ENCODE assay signal across 10 mouse cellular contexts in the genomic region with DNA sequence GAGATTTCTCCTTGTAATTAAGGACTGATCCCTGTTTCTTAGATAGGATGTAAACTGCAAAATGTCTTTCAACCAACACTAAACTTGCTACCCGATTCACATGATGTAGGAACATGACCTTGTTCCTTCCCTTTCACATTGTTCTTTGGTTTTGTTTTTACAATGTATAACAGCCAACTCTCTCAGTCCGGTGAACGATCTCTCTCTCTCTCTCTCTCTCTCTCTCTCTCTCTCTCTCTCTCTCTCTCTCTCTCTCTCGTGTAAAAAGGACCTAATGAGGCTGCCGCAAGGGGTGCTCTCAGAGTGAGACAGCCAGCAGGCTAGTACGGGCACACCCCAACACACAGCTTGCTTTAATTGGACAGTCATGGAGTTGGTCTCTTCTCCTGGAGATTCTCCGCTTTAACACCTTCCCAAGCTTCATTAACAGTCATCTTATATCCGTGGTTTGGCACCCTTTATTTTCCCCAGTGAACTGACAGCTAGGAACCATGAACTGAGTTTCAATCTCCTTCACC. TPM values are rescaled to one million over a fixed set of nuclear protein-coding genes. Genes with fewer than 3 reads are reported as not detected.
DNase-seq lines count a peak whose midpoint lies in the region; ATAC-seq and TF ChIP-seq lines count a peak whose summit lies in the region.
"Had no signal": no experiment of that assay in that cellular context is flagged by ENCODE, and none has a peak within 500 bp of the region (broad histone marks: within the 10 kb centered on the region; RNA-seq: fewer than 3 reads in every experiment).

No protein-coding gene starts in this region.

- intact Hi-C loops in heart, postnatal 14 days (cut with DNase I) = no loop called here

- no peaks in the 10 kb centered on the region for H3K27me3 ChIP-seq in heart, embryonic 14.5 days (ENCODE audit: control insufficient read depth, insufficient read depth, low read length)
- no peaks in the 10 kb centered on the region for H3K27me3 ChIP-seq in neural tube, embryonic 11.5 days (ENCODE audit: control insufficient read depth, insufficient read depth, low read length)
- H3K27me3 ChIP-seq in limb, embryonic 11.5 days (ENCODE audit: control insufficient read depth, insufficient read depth, low read length) = no peaks in the 10 kb centered on the region
- no peaks in the 10 kb centered on the region for H3K27me3 ChIP-seq in stomach, postnatal 0 days (ENCODE audit: control insufficient read depth, insufficient read depth, low read length)

- WGBS in heart, embryonic 14.5 days = 56% methylated on average over 8 of the region's 8 CpGs
- 71% methylated on average over 8 of the region's 8 CpGs for WGBS in neural tube, embryonic 11.5 days
- 76% methylated on average over 8 of the region's 8 CpGs for WGBS in limb, embryonic 11.5 days
- 65% methylated on average over 8 of the region's 8 CpGs for WGBS in stomach, postnatal 0 days

- peak overlapping the region in 1 of 2 experiments; percentile 63; a peak in 1 of 4 replicates for H3K4me3 ChIP-seq in heart, embryonic 14.5 days (ENCODE audit: control insufficient read depth in 1 of 2, insufficient read depth in 1 of 2, low read depth in 1 of 2, low read length in 2 of 2)
- H3K4me3 ChIP-seq in neural tube, embryonic 11.5 days (ENCODE audit: low read depth, low read length) = no peak overlapping the region
- no peak overlapping the region for H3K4me3 ChIP-seq in limb, embryonic 11.5 days (ENCODE audit: low read depth, low read length)
- no peak overlapping the region for H3K4me3 ChIP-seq in stomach, postnatal 0 days (ENCODE audit: low read depth, low read length)

- TF ChIP-seq CTCF in stomach, postnatal 0 days (IDR thresholded peaks at IDR 0.05; ENCODE audit: low read depth) = no peak

- no peak for TF ChIP-seq EP300 in stomach, postnatal 0 days (optimal IDR thresholded peaks at IDR 0.05)

- no peak for ATAC-seq in heart, embryonic 14.5 days (ENCODE audit: insufficient number of reproducible peaks, insufficient read depth, low FRiP score, low read depth)
- no peak for ATAC-seq in neural tube, embryonic 11.5 days (ENCODE audit: insufficient read depth, low FRiP score, low TSS enrichment)
- no peak for ATAC-seq in limb, embryonic 11.5 days (ENCODE audit: insufficient number of reproducible peaks, low FRiP score, low TSS enrichment, low read depth)
- no peak for ATAC-seq in stomach, postnatal 0 days (ENCODE audit: low FRiP score, low TSS enrichment)
- ATAC-seq in megakaryocyte progenitor cell, adult 5-6 weeks (replicated peaks; ENCODE audit: poor library complexity) = no peak

- peak overlapping the region; percentile 65 for H3K4me2 ChIP-seq in heart, embryonic 14.5 days (ENCODE audit: low read length)
- H3K4me2 ChIP-seq in neural tube, embryonic 11.5 days (ENCODE audit: low read depth) = peak overlapping the region; percentile 71
- peak overlapping the region; percentile 49; the same call in 1 of the 2 replicates for H3K4me2 ChIP-seq in limb, embryonic 11.5 days (ENCODE audit: low read depth, severe bottlenecking)
- peak overlapping the region; percentile 63 for H3K4me2 ChIP-seq in stomach, postnatal 0 days (replicated peaks; ENCODE audit: low read depth)

- peaks cover 13% of the 10 kb centered on the region; the same call in 1 of the 2 replicates for H3K36me3 ChIP-seq in heart, embryonic 14.5 days (ENCODE audit: control insufficient read depth, insufficient read depth, low read length)
- H3K36me3 ChIP-seq in neural tube, embryonic 11.5 days (ENCODE audit: control insufficient read depth, insufficient read depth, low read length) = no peaks in the 10 kb centered on the region
- H3K36me3 ChIP-seq in limb, embryonic 11.5 days (ENCODE audit: control insufficient read depth, insufficient read depth, low read length) = 0 out of 2 replicates have a peak, but pooled peaks cover 3% of the 10 kb centered on the region
- no peaks in the 10 kb centered on the region for H3K36me3 ChIP-seq in stomach, postnatal 0 days (ENCODE audit: control insufficient read depth, insufficient read depth, low read length)

- 0 out of 2 replicates have a peak, but pooled peaks cover 3% of the 10 kb centered on the region for H3K9me3 ChIP-seq in heart, embryonic 14.5 days (ENCODE audit: control insufficient read depth, low read length)
- no peaks in the 10 kb centered on the region for H3K9me3 ChIP-seq in neural tube, embryonic 11.5 days (ENCODE audit: control insufficient read depth, low read length)
- no peaks in the 10 kb centered on the region for H3K9me3 ChIP-seq in limb, embryonic 11.5 days (ENCODE audit: control insufficient read depth, low read length)
- H3K9me3 ChIP-seq in stomach, postnatal 0 days (ENCODE audit: control insufficient read depth, low read length) = peaks cover 4% of the 10 kb centered on the region; the same call in 1 of the 2 replicates

- peaks cover 8 to 10% of the 10 kb centered on the region in 2 experiments; a peak in 3 of 4 replicates for H3K4me1 ChIP-seq in heart, embryonic 14.5 days (ENCODE audit: control insufficient read depth in 2 of 2, insufficient read depth in 2 of 2, low read length in 2 of 2)
- peaks cover 9% of the 10 kb centered on the region for H3K4me1 ChIP-seq in neural tube, embryonic 11.5 days (ENCODE audit: control insufficient read depth, insufficient read depth, low read length)
- peaks cover 3% of the 10 kb centered on the region; the same call in 1 of the 2 replicates for H3K4me1 ChIP-seq in limb, embryonic 11.5 days (ENCODE audit: control insufficient read depth, insufficient read depth, low read length)
- no peaks in the 10 kb centered on the region; the same call in 1 of the 2 replicates for H3K4me1 ChIP-seq in stomach, postnatal 0 days (replicated peaks; ENCODE audit: control insufficient read depth, insufficient read depth)

- 0 out of 2 replicates have a peak overlapping the region, but pooled peaks have one; percentile 79 for H3K9ac ChIP-seq in heart, embryonic 14.5 days (ENCODE audit: low read length)
- no peak overlapping the region for H3K9ac ChIP-seq in neural tube, embryonic 11.5 days (ENCODE audit: low read length)
- no peak overlapping the region for H3K9ac ChIP-seq in limb, embryonic 11.5 days (ENCODE audit: low read length)
- no peak overlapping the region for H3K9ac ChIP-seq in stomach, postnatal 0 days (ENCODE audit: low read length)

- DNase-seq in heart, postnatal 14 days = no peak
- DNase-seq in neural tube, embryonic 11.5 days (ENCODE audit: low spot score) = no peak
- DNase-seq in neural tube, embryonic 10.5 days (ENCODE audit: extremely low spot score, low spot score) = no peak
- no peak for DNase-seq in limb, embryonic 11.5 days (ENCODE audit: low spot score)
- no peak for DNase-seq in stomach, postnatal 0 days (ENCODE audit: low spot score)
- DNase-seq in right cerebral cortex, postnatal 36 days (ENCODE audit: low spot score in 2 of 2) = no peak

- no peak overlapping the region for H3K27ac ChIP-seq in heart, embryonic 14.5 days (replicated peaks in 1 of 2; ENCODE audit: control insufficient read depth in 1 of 2, insufficient read depth in 1 of 2, low read depth in 2 of 2, low read length in 2 of 2)
- H3K27ac ChIP-seq in neural tube, embryonic 11.5 days (ENCODE audit: low read depth, low read length) = no peak overlapping the region
- no peak overlapping the region for H3K27ac ChIP-seq in limb, embryonic 11.5 days (replicated peaks; ENCODE audit: low read depth, low read length)
- H3K27ac ChIP-seq in stomach, postnatal 0 days (replicated peaks) = no peak overlapping the region

RNA-seq across cellular contexts. Expression of gene 1700029J07Rik, which starts 1.0 kb away (rescaled TPM):
- 2.4 and 2.8 TPM in 2 replicates for polyA plus RNA-seq in heart, embryonic 14.5 days (2014; fragmentation: Nextera tagmentation; extraction: Ambion mirVana)
- total RNA-seq in heart, postnatal 14 days (2021) = 1 to 10 TPM in 1 of 2 experiments, under 1 TPM in 1; 0.83 to 1.0 TPM
- 2.3 and 2.9 TPM in 2 replicates for polyA plus RNA-seq in neural tube, embryonic 11.5 days (2014; fragmentation: Nextera tagmentation; extraction: Ambion mirVana)
- 2.4 and 3.1 TPM in 2 replicates for polyA plus RNA-seq in limb, embryonic 11.5 days (2014; fragmentation: Nextera tagmentation; extraction: Ambion mirVana)
- 1.2 and 1.7 TPM in 2 replicates for polyA plus RNA-seq in stomach, postnatal 0 days (2015; fragmentation: Nextera tagmentation; extraction: Ambion mirVana)
- total RNA-seq in megakaryocyte progenitor cell, adult 5-6 weeks (2015) = 0.79 and 1.6 TPM in 2 replicates
- total RNA-seq in megakaryocyte progenitor cell, adult 5-6 weeks (2017) = 0.21 and 1.3 TPM in 2 replicates

RNA-seq across cellular contexts. Expression of gene Ufsp2, which starts 1.3 kb away (rescaled TPM):
- polyA plus RNA-seq in heart, embryonic 14.5 days (2014; fragmentation: Nextera tagmentation; extraction: Ambion mirVana) = 52.9 and 57.1 TPM in 2 replicates
- 10 to 100 TPM; 32.7 to 33.5 TPM for total RNA-seq in heart, postnatal 14 days (2021)
- 55.7 and 56.7 TPM in 2 replicates for polyA plus RNA-seq in neural tube, embryonic 11.5 days (2014; fragmentation: Nextera tagmentation; extraction: Ambion mirVana)
- polyA plus RNA-seq in limb, embryonic 11.5 days (2014; fragmentation: Nextera tagmentation; extraction: Ambion mirVana) = 59.6 and 59.7 TPM in 2 replicates
- polyA plus RNA-seq in stomach, postnatal 0 days (2015; fragmentation: Nextera tagmentation; extraction: Ambion mirVana) = 68.8 and 73.8 TPM in 2 replicates
- total RNA-seq in megakaryocyte progenitor cell, adult 5-6 weeks (2015) = 88.7 and 89.0 TPM in 2 replicates
- total RNA-seq in megakaryocyte progenitor cell, adult 5-6 weeks (2017) = 149 and 162 TPM in 2 replicates

RNA-seq across cellular contexts. Expression of gene Lrp2bp, which starts 25.1 kb away (rescaled TPM):
- polyA plus RNA-seq in heart, embryonic 14.5 days (2014; fragmentation: Nextera tagmentation; extraction: Ambion mirVana) = 1.1 and 1.3 TPM in 2 replicates
- total RNA-seq in heart, postnatal 14 days (2021) = 1 to 10 TPM; 1.3 to 2.3 TPM
- polyA plus RNA-seq in neural tube, embryonic 11.5 days (2014; fragmentation: Nextera tagmentation; extraction: Ambion mirVana) = 0.21 and 0.47 TPM in 2 replicates
- polyA plus RNA-seq in limb, embryonic 11.5 days (2014; fragmentation: Nextera tagmentation; extraction: Ambion mirVana) = 0.36 and 0.45 TPM in 2 replicates
- polyA plus RNA-seq in stomach, postnatal 0 days (2015; fragmentation: Nextera tagmentation; extraction: Ambion mirVana) = 0.15 and 0.24 TPM in 2 replicates
- total RNA-seq in megakaryocyte progenitor cell, adult 5-6 weeks (2015) = not detected in 2 replicates
- total RNA-seq in megakaryocyte progenitor cell, adult 5-6 weeks (2017) = not detected in 2 replicates
- total RNA-seq: adrenal gland, adult 18-20 months had no signal

RNA-seq across cellular contexts. Expression of gene Ankrd37, which starts 31.5 kb away (rescaled TPM):
- 13.4 and 17.7 TPM in 2 replicates for polyA plus RNA-seq in heart, embryonic 14.5 days (2014; fragmentation: Nextera tagmentation; extraction: Ambion mirVana)
- total RNA-seq in heart, postnatal 14 days (2021) = 10 to 100 TPM in 1 of 2 experiments, 1 to 10 TPM in 1; 10.0 to 10.7 TPM
- 13.4 and 15.6 TPM in 2 replicates for polyA plus RNA-seq in neural tube, embryonic 11.5 days (2014; fragmentation: Nextera tagmentation; extraction: Ambion mirVana)
- 14.3 and 15.0 TPM in 2 replicates for polyA plus RNA-seq in limb, embryonic 11.5 days (2014; fragmentation: Nextera tagmentation; extraction: Ambion mirVana)
- polyA plus RNA-seq in stomach, postnatal 0 days (2015; fragmentation: Nextera tagmentation; extraction: Ambion mirVana) = 16.0 and 17.7 TPM in 2 replicates
- 4.3 and 6.1 TPM in 2 replicates for total RNA-seq in megakaryocyte progenitor cell, adult 5-6 weeks (2015)
- 3.5 and 6.2 TPM in 2 replicates for total RNA-seq in megakaryocyte progenitor cell, adult 5-6 weeks (2017)

RNA-seq across cellular contexts. Expression of gene Ccdc110, which starts 39.6 kb away (rescaled TPM):
- polyA plus RNA-seq in heart, embryonic 14.5 days (2014; fragmentation: Nextera tagmentation; extraction: Ambion mirVana) = not detected in 2 replicates
- not detected for total RNA-seq in heart, postnatal 14 days (2021)
- not detected in 2 replicates for polyA plus RNA-seq in neural tube, embryonic 11.5 days (2014; fragmentation: Nextera tagmentation; extraction: Ambion mirVana)
- 0.11 TPM in 1 of 2 replicates, not detected in the other for polyA plus RNA-seq in limb, embryonic 11.5 days (2014; fragmentation: Nextera tagmentation; extraction: Ambion mirVana)
- 0.11 TPM in 1 of 2 replicates, not detected in the other for polyA plus RNA-seq in stomach, postnatal 0 days (2015; fragmentation: Nextera tagmentation; extraction: Ambion mirVana)
- not detected in 2 replicates for total RNA-seq in megakaryocyte progenitor cell, adult 5-6 weeks (2015)
- total RNA-seq in megakaryocyte progenitor cell, adult 5-6 weeks (2017) = not detected in 2 replicates
- total RNA-seq: adrenal gland, adult 18-20 months; hematopoietic stem cell, adult 5-6 weeks had no signal
